Mouse (Mus musculus): ENCODE data around the gene Kank1. TPM values are rescaled to one million over a fixed set of nuclear protein-coding genes. Genes with fewer than 3 reads are reported as not detected.

The Kank1 gene
- polyA plus RNA-seq (2012; rRNA removed), result 11.3 and 15.9 TPM in 2 replicates

DNA sequence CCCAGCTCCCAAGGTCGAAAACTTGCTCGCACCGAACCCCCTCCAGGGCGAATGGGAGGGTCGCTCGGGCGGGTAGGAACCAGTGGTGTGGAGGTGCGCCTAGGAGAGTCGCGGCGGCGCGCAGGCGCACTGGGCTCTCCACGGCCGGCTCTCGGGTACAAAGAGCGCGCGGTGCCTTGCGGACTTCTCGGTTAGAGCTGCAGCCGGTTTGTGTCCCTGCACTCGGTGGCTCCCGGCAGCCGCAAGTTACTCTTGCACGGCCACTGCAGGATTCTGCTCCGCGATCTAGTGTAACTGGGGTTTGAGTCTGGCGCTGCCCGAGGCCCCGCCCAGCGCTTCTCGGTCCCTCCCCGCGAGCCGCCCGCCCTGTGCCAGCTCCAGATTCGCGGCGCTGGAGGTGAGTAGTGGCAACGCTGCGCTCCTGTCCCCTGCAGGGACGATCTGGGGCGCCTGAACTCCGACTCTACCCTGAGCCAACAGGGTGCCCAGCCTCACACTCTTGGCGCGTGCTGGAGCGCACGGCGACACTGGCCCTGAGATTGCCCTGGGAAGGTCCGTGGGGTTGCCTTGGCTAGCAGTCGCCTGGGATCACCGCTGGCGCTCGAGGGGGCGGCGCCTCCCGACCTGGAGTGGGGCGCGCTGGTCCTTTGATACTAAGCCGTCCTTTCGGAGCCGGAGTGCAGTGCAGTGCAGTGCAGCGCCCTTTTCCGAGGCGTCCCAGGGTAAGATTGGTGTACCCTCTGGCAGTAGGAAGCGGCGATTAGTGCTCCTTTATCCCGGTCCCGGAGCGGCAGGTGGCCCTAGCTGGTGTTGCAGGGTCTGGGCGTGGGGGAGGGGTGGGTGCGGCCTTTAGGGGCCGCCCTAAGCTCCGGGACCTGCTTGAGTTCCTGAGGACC is at the start of gene Kank1:
TSS of gene Kank1 (plus strand) at position 380 of the 896 bp plus-strand sequence.
- DNase-seq (ENCODE audit: low read depth, low spot score), result no peak
- under 1% methylated on average over 76 of the region's 76 CpGs for WGBS

DNA sequence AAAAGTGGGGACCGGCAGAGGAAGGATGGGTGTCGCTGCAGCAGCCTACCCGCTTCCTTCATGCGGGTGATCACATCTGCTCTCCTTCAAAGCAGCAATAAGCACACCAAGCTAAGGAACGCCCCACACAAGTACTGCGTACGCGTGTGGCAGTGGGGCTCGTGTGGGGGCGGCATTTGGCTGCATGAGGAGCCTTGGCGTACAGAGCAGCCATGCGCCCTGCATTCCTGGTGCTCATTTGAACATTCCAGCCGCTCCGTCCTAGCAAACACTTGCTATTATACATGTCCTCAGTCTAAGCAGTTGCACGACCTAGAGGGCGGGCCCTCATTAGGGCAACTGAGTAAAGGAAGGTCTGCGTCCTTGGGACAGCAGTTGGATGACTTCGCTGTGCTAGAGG is 49.1 kb upstream of the Kank1 start:
- WGBS, result 78% methylated on average over 18 of the region's 18 CpGs
- DNase-seq (ENCODE audit: low read depth, low spot score), result no peak

DNA sequence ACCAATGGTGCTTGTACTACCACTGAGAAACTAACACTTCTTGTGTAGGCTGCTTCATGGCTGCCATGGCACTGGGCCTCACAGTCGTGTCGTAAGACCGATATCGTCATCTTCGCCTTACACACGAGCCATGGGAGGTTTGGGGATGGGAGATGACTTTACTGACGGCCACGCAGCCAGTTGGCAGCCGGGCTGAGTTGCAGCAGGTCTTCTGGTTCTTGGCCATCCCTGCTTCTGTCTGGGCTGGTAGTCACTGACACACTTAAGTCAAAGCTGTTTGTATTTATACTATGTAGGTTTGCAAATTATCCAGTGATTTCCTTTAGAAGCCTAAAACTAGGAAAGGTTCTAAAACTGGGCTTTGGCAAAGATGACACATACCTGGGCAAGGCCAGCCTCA is 43.0 kb upstream of the Kank1 start:
- 97% methylated on average over 9 of the region's 9 CpGs for WGBS
- DNase-seq (ENCODE audit: low read depth, low spot score), result no peak

DNA sequence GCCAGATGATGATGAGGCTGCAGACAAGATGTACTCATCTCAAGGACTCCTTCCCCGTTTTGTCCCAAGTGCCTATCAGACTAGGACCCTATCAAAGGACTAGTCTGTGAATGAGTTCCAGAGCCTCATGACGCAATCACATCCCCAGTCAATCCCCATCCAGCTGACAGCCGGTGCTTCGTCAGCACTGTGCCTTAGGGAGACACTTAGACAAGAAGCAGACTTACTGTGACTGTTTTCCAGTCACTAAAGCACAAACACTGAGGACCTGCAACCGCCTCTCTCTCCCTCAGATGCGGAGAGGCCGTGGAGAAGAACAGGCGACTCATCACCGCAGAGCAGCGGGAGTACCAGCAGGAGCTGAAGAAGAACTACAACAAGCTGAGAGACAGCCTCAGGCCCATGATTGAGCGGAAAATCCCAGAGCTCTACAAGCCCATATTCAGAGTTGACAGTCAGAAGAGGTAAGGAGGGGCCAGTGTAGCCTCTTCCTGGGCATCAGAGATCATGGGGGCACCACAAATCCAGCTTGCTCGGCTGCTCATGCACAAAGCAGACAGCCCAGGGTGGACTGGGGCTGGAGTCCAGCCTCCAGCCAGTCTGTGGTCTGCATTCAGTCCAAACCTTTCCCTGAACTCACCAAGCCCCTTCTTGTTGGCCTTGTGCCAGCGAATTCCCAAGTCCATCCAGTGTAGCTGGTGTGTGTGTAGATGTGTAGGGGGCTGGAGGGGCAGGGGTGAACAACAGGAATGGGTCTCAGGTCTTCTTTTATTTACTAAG is 36.5 kb upstream of the Kank1 start:
- 86% methylated on average over 13 of the region's 13 CpGs for WGBS
- no peak for DNase-seq (ENCODE audit: low read depth, low spot score)

DNA sequence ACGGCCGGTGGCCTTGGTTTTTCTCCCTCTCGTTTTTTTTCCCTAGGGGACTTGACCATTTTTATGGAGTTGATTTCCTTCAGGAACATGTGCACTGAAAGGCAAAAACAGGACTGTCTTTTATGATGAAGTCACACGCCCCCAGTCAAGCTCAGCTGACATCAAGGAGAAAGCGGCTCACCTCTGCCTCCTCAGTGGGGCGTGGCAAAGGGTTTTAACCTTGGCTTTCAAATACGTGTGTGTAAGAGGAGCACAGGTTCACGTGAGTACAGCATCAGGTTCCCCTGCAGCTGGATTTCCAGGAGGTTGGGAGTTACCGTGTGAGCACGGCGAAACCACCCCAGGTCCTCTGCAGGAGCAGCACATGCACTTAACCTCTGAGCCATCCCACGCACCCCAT is 33.7 kb upstream of the Kank1 start:
- no peak for DNase-seq (ENCODE audit: low read depth, low spot score)
- WGBS, result 44% methylated on average over 12 of the region's 12 CpGs

DNA sequence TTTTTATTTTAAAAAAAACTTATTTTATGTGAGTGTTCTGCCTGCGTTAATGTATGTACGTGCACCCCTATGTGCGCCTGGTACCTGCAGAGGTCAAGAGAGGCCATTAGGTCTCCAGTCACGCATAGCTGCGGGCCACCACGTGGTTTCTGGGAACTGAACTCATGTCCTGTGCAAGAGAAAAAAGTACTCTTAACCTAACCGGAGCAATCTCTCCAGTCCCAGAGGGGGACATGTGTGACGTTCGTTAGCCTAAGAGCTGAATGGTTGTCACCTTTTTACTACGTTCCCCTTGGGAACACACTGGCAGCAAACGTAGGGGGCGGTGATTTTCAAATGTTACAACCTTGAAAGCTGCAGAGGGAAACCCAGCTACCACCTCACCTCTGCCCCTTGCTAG is 29.8 kb upstream of the Kank1 start:
- 86% methylated on average over 12 of the region's 12 CpGs for WGBS
- DNase-seq (ENCODE audit: low read depth, low spot score), result no peak

DNA sequence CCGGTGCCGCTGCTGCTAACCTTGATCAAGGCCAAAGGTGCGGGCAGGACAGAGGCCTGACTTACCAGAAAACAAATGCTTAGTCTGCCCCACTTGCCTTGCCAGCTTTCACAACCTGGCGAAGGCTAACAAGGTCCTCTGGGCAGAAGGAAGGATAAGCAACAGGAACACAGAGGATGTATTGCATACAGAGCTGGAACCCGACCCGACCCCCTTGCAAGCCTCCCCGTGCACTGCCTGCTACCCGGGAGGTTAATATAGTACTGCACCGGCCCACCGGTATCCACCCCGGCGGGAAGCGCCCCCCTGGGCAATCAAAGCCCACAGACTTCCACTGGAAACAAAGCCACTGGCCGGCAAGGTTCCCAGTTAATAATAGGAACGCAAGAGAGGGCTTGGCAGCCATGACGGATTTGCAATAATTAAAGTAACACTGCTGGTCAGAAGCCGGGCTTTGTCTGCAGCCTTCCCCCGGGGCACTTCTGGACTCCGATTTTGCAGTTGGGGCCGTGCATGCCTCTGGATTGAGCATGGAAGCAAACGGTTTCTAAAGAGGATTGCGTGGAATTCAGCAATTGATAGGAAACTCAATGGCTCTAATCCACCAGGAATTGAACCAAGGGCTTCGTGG is 28.9 kb upstream of the Kank1 start:
- no peak for DNase-seq (ENCODE audit: low read depth, low spot score)
- WGBS, result 66% methylated on average over 23 of the region's 23 CpGs

DNA sequence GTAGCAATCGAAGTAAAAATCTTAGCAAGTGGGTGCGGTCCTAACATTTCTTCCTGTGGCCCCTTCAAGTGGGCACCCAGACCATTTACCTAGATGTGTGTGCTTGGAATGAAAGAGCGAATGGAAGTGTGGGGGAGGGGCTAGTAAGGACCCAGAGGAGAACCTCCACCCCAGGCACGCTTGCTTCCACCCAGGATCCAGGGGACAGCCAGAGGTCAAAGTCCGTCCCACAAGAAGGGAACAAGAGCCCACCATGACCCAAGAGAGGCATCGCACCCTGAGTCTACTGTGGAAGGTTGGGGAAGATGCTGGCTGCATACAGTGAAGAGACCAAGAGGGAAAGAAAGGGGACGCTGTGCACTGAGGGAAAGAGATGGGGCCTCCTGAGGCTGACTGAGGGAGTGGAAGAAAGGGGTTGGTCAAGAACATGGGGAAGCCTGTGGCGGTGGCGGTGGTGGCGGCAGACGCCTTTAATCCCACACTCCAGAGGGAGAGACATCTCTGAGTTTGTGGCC is 28.1 kb upstream of the Kank1 start:
- 89% methylated on average over 10 of the region's 11 CpGs for WGBS
- no peak for DNase-seq (ENCODE audit: low read depth, low spot score)

DNA sequence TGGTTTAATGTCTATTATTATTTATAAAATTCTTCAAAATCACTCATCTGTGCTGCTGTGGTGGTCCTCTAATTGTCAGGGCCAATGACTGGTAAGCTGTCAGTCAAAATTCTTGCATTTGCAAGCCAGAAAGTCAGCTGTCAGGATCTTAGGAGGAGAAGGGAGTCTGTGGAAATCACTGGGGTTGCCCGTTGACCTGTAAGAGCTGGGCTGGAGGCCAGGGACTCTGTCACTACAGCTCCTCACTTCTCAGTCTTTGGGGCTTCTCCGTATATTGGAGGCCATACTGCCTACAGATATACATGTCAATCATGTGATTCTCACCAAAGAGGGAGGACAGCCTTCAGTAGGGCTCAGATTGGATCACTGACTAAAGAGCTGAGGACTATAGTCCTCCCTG is 16.2 kb upstream of the Kank1 start:
- DNase-seq (ENCODE audit: low read depth, low spot score), result no peak
- WGBS, result 33% methylated on average over 2 of the region's 2 CpGs

DNA sequence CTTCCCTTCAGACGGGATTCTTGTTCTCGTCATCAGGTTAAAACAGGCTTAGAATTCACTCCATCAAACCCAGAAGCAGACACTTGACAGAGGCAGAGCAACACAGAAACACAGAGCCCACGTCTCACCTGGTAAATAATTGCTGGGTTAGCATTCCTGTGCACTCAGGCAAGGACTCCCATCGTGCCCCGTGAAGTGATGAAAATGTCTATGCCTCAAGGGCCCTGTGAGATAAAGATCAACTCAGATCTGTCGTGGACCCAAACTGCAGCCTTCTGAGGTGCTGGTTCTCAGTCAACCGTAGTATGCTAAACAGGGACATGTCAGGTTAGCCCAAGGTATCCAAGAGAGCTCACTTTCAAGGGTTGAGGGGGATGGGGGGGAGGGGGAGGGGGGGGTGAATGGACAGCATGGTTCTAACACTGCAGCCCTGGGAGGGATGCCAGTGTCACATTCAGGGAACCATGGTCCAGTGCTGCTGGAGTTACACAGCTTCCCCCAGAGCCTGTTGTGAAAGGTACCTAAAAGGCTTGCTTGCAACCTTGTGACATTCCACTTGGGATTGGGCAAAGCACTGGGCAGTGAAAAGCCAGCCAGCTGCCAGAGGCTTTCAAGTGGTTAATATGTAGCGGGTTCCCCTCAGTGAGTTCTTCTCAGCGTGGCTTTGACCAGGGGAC is 14.7 kb upstream of the Kank1 start:
- 83% methylated on average over 9 of the region's 9 CpGs for WGBS
- no peak for DNase-seq (ENCODE audit: low read depth, low spot score)

DNA sequence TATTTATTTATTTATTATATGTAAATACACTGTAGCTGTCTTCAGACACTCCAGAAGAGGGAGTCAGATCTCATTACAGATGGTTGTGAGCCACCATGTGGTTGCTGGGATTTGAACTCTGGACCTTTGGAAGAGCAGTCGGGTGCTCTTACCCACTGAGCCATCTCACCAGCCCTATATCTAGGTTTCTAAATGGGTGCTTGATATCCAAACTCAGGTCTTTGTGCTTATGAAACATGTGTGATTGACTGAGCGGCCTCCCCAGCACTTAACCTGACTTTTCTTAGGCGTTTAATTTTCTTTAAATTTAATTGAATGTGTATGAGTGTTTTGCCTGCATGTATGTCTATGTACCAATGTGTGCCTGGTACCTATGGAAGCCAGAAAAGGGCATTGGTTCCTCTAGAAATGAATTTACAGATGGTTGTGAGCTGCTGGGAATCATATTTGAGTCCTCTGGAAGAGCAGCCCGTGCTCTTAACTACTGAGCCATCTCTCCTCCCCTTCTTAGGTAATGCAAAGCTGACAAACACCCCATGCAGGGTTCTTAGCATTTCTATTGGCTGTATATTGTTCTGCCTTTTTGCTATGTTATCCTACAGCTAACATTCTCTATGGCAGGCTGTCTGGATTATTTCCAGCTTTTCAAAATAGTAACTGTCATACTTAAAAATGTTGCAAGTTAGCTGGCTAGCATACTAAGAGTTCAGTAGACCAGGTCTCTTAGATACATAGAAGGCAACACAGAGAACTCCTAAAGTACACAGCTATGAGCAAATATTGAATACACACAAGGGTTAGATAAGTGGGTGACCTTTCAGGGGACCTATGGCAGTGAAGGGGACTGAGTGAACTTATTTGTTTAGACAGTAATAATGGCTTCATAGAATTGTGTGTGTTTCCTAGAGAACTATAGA is 6.5 kb upstream of the Kank1 start:
- WGBS, result 78% methylated on average over 4 of the region's 4 CpGs
- DNase-seq (ENCODE audit: low read depth, low spot score), result no peak

DNA sequence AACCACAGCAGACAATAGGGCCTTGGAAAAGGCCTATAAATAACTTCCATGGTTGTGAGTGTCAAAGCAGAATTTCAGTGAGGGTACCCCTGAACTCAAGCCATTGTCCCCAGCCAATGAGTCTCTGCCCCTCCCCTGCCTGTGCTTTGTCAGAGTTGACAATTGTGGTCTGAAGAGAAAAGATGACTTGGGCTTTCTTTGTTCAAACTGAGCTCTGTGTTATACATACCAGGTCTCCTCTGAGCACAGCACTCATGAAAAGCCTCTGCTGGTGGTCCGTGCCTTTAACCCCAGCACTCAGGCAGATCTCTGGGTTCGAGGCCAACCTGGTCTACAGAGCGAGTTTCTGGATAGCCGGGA is 5.8 kb upstream of the Kank1 start:
- DNase-seq (ENCODE audit: low read depth, low spot score), result no peak
- WGBS, result 83% methylated on average over 4 of the region's 4 CpGs

DNA sequence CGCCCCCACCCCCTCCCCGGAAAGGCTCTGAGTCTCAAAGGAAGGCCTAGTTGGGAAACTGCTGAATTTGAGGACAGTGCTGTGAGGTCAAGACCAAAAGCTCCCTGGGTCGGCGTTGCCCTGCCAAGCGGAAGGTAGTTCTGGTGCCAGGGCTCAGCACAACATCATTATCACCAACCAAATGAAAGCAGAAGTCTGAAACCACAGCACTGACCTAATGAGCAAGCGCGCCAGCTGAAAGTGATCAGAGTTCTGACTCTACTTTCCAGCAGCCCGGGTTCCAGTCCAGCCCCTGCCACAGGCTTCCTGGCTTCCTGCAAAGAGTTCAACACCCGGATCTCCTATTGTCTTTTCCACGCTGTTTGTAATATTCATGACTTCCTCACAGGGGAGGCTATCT is 4.7 kb upstream of the Kank1 start:
- 83% methylated on average over 10 of the region's 10 CpGs for WGBS
- no peak for DNase-seq (ENCODE audit: low read depth, low spot score)

DNA sequence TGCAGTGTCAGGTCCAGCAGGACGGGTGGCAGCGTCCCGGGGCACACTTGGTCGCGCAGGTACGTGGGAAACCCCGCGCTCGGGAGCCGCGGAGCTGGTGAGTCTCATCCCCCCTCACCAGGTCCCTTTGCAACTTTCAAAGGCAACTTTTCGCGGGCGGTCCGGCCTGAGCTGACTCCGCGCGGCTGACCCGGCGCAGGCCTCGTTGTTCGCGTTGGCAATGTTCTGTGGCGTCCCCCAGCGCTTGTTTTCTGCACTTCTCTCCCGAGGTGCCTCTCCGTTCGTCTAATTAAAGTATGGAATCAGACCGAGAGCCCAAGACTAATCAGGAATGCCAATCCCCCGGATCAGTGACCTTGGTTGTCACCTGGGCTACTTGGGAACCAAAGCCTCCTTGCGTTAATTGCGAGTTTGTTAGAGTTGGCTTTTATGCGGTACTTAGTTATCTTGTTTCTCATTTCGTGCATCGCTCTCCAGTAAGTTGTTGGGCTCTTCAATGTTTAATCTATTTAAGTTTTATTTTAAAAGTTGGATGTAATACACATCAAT is 791 bp downstream of the Kank1 start:
- DNase-seq (ENCODE audit: low read depth, low spot score), result no peak
- 2% methylated on average over 35 of the region's 35 CpGs for WGBS

DNA sequence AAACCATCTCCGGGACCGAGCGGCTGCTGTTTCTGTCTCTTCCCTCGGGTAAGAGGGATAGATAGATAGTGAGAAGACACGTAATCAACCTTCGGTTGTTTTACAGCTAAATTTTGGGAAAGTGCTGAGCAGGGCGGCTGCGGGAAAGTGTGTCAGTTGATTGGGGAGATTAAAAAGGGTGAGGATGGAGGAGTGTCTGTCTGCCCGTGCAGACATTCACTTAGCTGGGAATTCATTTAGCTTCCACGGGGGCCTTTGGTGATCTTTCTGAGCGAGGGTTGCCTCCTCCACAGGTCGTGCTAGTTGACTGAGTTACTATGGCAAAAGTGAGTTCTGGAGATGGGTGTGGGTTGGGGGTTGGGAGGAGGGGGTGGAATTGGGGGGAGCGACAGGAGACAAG is 1.3 kb downstream of the Kank1 start:
- WGBS, result 13% methylated on average over 13 of the region's 13 CpGs
- DNase-seq (ENCODE audit: low read depth, low spot score), result no peak

DNA sequence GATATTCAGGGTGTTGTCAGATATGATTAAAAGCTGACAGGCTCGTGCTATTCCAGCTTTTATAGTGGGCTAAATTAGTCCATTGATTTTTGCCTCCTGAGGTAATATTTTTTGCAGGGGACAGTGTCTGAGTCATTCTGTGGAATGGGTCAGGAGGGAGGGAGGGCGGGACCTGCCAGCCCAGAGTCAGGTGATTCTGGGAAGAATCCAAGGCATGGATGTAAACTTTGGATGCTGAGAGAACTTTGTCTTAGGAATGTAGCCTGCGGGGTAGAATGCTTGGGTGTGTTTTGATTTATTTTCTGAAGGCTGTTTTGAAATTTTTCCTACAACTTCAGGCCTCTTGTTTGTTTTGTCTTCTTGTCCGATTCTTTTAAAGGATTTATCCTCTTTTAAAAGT is 6.8 kb downstream of the Kank1 start:
- WGBS, result 28% methylated on average over 4 of the region's 4 CpGs

DNA sequence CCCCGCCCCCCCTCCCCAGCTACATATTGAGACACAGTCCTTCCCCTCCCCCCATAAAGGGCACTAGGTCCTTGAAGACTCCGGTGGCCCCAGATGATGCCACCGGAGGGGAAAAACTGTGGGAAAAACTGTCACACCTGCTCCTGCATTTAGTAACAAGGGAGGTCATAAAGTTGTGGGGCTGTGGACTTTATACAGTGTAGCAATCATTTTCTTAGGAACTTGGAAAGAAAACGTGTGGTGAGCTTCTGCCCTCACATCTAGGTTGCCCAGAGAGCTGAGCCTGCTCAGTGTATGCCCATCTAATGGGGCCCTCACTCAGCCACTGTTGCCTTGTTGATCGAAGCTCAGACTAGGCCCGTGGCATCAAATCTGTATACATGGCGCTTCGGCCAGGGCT is 9.3 kb downstream of the Kank1 start:
- no peak for DNase-seq (ENCODE audit: low read depth, low spot score)

More for the DNA sequence above, 6.8 kb downstream of the Kank1 start:
- no peak for DNase-seq (ENCODE audit: low read depth, low spot score)

DNA sequence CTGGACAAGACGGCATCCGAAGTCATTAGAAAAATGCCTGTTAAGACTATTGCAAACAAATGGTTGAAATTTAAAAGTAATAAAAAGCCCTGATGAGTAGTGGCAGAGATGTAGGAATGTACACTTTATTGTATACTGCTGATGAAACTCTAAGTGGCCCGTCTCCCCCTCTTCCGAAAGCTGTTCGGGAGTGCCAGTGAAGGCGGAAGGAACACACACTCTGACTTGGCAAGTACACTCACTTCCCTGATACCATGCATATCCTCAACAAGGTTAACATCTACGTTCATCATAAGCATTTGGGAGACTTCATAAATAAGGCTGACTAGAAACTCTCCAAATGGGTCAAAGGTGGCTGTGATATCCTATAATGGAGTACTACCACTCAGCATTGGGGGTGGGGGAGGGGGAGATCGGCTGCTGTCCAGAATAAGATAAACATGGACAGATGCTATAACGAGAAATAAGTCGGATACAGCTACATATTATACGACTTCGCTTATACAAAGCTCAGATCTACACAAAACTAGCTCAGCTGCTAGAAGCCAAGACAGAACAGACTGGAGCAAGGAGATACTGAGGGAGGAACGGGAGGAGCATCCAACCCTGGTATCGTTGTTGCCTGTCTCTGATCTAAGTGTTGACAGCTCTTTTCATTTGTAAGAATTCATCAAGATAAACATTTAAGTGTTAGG is 11.2 kb downstream of the Kank1 start:
- 25% methylated on average over 14 of the region's 14 CpGs for WGBS
- no peak for DNase-seq (ENCODE audit: low read depth, low spot score)

More for the DNA sequence above, 9.3 kb downstream of the Kank1 start:
- 46% methylated on average over 8 of the region's 8 CpGs for WGBS

Measured in large intestine, adult 2 months (tissue).